Mouse (Mus musculus) embryonic fibroblast, embryonic 13.5 days (primary cell): Measurements from ENCODE around the gene Slc38a1. TPM values are rescaled to one million over a fixed set of nuclear protein-coding genes. Genes with fewer than 3 reads are reported as not detected.

Experiments
- H3K27ac ChIP-seq: 2 replicates; pipeline ENCODE4 v1.5.1; 2012; ENCODE audit warnings: low read length, control low read depth, inconsistent platforms; ENCODE audit not compliant: insufficient read depth
- H3K4me1 ChIP-seq: 2 replicates; pipeline ENCODE4 v1.6.1; 2011; ENCODE audit warnings: low read length; ENCODE audit not compliant: control insufficient read depth, insufficient read depth
- H3K4me3 ChIP-seq: 2 replicates; pipeline ENCODE4 v1.5.1; 2011; ENCODE audit warnings: mild to moderate bottlenecking, control low read depth, low read length; ENCODE audit not compliant: insufficient read depth
- CTCF ChIP-seq: IDR thresholded peaks from 2 replicates; pipeline ENCODE4 v1.5.1; 2011; ENCODE audit warnings: mild to moderate bottlenecking, control low read depth, low read length, moderate library complexity, borderline replicate concordance; ENCODE audit not compliant: insufficient read depth
- POLR2A ChIP-seq: IDR thresholded peaks from 2 replicates; pipeline ENCODE4 v1.6.1; 2011; ENCODE audit warnings: low read depth, mild to moderate bottlenecking, control low read depth, low read length, moderate library complexity
- polyA plus RNA-seq: library from polyadenylated mRNA; stranded (reverse); fragments of >200 nt; gene quantifications from 2 replicates; pipeline ENCODE4 v1.2.4, GENCODE M21; 2011; ENCODE audit warnings: low read depth; ENCODE audit not compliant: missing spikeins, insufficient read length

Gene Slc38a1
- polyA plus RNA-seq, 1 experiment = 74.6 TPM

GRCm38 (mm10) chr15:96685273-96685672 is 42.6 kb upstream of the Slc38a1 start:
- Histone ChIP-seq H3K27ac (no peak overlapping the region), H3K4me1 (no peaks in the 10 kb centered on the region), H3K4me3 (no peak overlapping the region)
- TF ChIP-seq CTCF = no peak
- TF ChIP-seq POLR2A = no peak

GRCm38 (mm10) chr15:96684132-96684830 is 41.6 kb upstream of the Slc38a1 start:
- no peaks in the 10 kb centered on the region for H3K4me1 ChIP-seq
- TF ChIP-seq POLR2A (no peak), CTCF (no peak)
- H3K27ac ChIP-seq = peak overlapping the region; percentile 9; the same call in 1 of the 2 replicates
- H3K4me3 ChIP-seq = no peak overlapping the region

GRCm38 (mm10) chr15:96678871-96679773 is 36.4 kb upstream of the Slc38a1 start:
- H3K4me3 ChIP-seq = no peak overlapping the region
- H3K27ac ChIP-seq = no peak overlapping the region
- no peaks in the 10 kb centered on the region for H3K4me1 ChIP-seq
- TF ChIP-seq POLR2A (no peak), CTCF (no peak)

DNA sequence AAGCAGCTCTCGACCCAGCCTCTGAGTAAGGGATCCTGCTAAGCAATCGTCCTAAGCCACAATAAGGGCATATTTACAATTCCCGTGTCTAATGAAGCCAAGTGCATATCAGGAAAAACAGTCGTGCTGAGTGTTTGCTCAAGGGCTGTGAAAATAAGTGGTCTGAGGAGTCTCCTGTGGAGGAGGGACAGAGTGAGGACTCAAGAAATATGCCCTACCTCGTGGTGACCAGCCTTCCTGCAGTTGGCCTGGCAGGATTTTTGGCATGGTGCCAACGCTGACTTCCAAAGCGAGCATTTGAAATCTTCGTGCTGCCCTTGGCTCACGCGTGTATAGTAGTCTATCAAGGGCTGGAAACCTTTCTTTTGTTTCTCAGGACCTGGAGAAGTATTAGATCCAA is 33.8 kb upstream of the Slc38a1 start:
- TF ChIP-seq CTCF (no peak), POLR2A (no peak)
- H3K27ac ChIP-seq = no peak overlapping the region
- H3K4me3 ChIP-seq = no peak overlapping the region
- H3K4me1 ChIP-seq = no peaks in the 10 kb centered on the region

GRCm38 (mm10) chr15:96675744-96676143 is 33.0 kb upstream of the Slc38a1 start:
- no peak for TF ChIP-seq POLR2A
- no peak overlapping the region for H3K27ac ChIP-seq
- H3K4me3 ChIP-seq = no peak overlapping the region

GRCm38 (mm10) chr15:96675055-96675454 is 32.3 kb upstream of the Slc38a1 start:
- H3K4me1 ChIP-seq = no peaks in the 10 kb centered on the region
- no peak overlapping the region for H3K27ac ChIP-seq
- no peak overlapping the region for H3K4me3 ChIP-seq
- TF ChIP-seq POLR2A (no peak), CTCF (no peak)

More at GRCm38 (mm10) chr15:96675744-96676143, 33.0 kb upstream of the Slc38a1 start:
- no peaks in the 10 kb centered on the region for H3K4me1 ChIP-seq

GRCm38 (mm10) chr15:96674089-96674488 is 31.4 kb upstream of the Slc38a1 start:
- H3K4me1 ChIP-seq = no peaks in the 10 kb centered on the region
- no peak overlapping the region for H3K4me3 ChIP-seq
- H3K27ac ChIP-seq = no peak overlapping the region
- no peak for TF ChIP-seq POLR2A
- no peak for TF ChIP-seq CTCF

GRCm38 (mm10) chr15:96669721-96670120 is 27.0 kb upstream of the Slc38a1 start:
- no peak overlapping the region for H3K4me3 ChIP-seq
- TF ChIP-seq POLR2A (no peak), CTCF (no peak)

GRCm38 (mm10) chr15:96666663-96667062 is 23.9 kb upstream of the Slc38a1 start:
- Histone ChIP-seq H3K4me3 (no peak overlapping the region), H3K4me1 (peaks cover 2% of the 10 kb centered on the region; the same call in 1 of the 2 replicates), H3K27ac (no peak overlapping the region)
- TF ChIP-seq CTCF (peak; percentile 41; the same call in 1 of the 2 replicates), POLR2A (no peak)

More at GRCm38 (mm10) chr15:96669721-96670120, 27.0 kb upstream of the Slc38a1 start:
- peaks cover 2% of the 10 kb centered on the region; the same call in 1 of the 2 replicates for H3K4me1 ChIP-seq
- no peak overlapping the region for H3K27ac ChIP-seq

DNA sequence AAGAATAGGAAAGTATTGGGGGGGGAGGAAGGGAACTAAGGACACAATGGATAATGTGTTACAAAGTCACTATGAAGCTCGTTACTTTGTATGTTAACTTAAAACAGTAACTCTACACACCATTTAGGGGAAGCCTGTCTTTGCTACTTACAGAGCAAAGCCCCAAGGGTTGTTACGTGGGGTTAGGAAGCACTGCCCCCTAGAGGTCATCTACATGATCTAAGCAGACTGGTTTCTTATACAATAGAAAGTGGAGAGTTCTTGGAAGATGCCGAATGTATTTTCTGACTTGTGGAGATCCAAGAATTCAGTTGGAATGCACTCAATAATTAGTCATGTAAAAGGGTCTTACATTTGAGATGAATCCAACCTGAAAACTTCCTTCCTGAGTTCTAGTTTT is 23.2 kb upstream of the Slc38a1 start:
- Histone ChIP-seq H3K4me1 (peaks cover 2% of the 10 kb centered on the region; the same call in 1 of the 2 replicates), H3K27ac (no peak overlapping the region), H3K4me3 (no peak overlapping the region)
- TF ChIP-seq POLR2A (no peak), CTCF (no peak)
